Mouse (Mus musculus): ENCODE measurements around the gene Ly6f.
"Not testable (repeated sequence)": the region's sequence is repeated elsewhere in the genome, so short reads cannot be mapped to it uniquely, and the experiment has no call there.

DNA sequence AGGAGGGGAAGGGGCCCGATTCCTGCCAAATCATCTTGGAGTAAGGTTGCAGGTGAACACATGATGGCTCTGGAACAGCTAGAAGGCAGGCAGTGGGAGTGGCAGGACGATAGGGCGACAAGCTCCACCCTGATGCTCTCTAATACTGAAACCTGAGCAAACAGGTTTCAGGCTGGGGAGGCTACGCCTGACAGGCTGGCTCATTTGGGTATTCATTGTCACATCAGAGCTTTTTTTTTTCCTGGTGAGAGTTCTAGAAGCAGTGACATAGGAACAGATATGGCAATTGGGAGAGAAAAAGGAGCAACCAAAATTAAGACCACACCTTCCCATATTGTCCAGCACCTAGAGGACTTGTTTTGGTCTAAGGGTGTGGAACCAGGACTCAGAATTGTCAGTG is 18.3 kb downstream of the Ly6f start:
- not testable (repeated sequence) for TF ChIP-seq CTCF (IDR thresholded peaks at IDR 0.05; ENCODE audit: extremely low read depth, insufficient read length, insufficient replicate concordance, low read depth, low read length); POLR2A (IDR thresholded peaks at IDR 0.05; ENCODE audit: low read depth, low read length)

All from small intestine, adult 2 months (tissue).